Mouse (Mus musculus) v-Abl transformed pro-B cells (cell line): Measurements from ENCODE around the gene Cnih3.

Experiments
- in situ Hi-C, 2 experiments: fragments of 400-800 bp; cut with MboI; formaldehyde crosslinking; loops; one replicate each; pipeline ENCODE4 v1.15.1; 2025; ENCODE audit not compliant: unreplicated experiment in 2 of 2

The Cnih3 gene

DNA sequence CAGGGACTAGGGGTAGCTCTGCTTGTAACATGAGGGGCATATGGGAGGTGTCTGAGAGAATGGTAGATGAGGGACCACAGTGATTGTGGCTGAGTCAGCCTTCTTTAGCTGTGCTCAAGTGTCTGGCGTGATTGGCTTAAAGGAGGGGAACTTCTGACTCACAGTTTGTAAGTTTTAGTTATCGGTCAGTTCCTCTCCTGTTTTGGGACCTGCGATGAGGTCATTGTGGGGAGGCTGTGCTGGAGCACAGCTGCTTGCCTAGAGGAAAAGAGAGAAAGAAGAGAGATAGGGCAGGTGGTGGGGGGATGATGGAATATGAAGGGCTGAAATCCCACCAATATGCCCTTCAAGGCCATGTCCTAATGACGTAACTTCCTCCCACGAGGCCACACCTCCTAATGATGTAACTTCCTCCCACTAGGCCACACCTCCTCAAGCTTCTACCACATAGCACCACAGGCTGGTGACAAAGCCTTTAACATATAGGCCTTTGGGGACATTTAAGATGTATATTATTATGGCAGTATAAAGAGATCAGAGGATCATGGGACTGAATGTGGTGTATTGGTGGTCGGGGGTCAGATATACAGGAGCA lies 42.9 kb downstream of the Cnih3 start:
- in situ Hi-C loops: no loop called here

DNA sequence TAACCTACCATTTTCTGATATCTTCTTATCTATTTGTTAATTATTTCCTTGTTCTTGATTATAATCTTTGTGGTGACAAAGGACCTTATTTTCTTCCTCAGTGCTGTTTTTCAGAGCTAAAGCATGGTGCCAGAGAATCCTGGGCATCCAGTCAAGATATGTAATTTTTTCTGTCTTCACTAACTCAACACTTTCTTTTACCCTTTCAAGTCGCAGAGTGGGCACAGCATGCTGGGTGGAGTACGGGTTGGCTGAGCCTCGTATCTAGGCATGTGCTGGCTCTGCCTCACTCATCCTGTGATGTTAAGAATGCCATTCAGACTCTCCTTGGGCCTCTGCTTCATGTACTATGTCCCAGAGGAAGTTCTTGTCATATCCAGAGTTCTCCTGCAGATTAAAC lies 46.8 kb downstream of the Cnih3 start:
- in situ Hi-C loops: no loop called here

DNA sequence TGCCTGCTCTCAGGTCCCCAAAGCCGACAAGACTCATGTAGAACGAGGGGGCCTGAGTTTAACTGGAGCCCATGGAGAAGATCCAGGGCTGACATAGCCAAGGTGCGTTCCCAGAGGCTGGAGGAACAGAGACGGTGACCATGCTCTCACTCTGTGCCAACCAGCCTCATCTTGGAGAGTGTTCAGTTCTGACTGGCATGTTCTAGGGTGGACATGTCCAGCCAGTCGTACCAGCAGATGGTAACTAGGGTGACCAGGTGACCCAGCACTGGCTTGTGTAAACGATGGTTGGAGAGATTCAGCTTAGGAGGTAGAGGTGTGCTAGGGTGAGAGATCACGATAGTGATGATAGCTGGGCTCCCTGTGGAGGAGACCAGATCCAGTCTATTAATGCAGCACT lies 50.6 kb downstream of the Cnih3 start:
- in situ Hi-C loops: no loop called here

DNA sequence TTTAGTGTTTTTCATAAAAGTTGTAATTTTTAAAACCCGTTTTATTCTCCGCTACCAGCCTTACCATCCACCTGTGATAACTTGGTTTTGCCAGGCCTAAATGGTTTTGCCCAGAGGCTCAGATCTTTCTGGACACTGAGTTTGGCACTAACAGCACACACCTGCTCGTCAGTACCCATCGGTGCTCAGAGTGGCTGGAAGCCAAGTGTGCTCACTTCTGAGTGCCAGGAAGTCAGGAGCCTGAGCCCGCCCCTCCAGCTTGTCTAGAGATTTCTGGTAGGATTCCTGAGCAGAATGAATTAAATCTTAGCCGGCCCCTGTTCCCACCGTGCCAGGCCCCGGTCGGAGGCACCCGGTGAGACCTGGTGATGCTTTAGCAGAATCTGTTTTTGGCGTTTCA lies 54.9 kb downstream of the Cnih3 start:
- in situ Hi-C loops: no loop called here

DNA sequence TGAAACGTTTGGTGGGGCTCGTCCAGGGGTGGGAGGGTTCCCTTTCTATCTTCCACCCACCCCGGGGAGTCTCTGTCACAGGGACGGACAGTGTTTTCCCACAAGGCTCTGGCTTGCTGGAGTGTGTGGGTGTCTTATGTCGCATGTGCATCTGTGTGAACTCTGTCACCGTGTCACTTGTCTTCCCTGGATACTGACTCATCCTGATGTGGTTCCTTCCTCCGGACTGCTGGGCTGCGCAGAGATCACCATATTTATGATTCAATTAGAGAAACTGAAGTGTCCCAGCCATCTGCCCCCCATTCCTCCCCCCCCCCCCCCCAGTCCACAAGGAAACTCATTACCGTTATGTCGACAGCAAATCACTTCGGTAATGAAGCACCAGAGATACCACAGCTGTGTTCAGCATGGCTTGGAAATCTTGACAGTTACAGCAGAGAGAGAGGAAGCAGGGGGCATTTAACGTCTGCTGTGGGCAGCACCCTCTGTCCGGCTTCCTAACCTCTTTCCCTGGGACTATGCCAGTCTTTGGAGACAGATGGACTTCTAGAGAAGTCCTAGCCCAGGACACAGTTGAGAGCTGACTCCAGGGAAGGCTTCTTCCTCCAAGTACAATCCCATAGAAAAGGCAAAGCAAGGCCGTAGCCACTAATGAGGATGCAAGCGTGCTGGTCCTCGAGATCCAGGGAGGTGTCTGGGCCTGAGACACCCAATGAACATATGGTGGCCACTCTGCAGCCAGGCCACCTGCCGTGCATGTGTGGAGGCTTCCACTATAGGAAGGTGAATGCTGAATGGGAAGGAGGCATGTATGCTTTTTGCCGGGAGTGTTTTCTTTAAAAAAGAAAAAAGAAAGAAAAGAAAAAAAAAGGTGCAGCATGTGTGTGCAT lies 55.9 kb downstream of the Cnih3 start:
- in situ Hi-C loops: no loop called here

DNA sequence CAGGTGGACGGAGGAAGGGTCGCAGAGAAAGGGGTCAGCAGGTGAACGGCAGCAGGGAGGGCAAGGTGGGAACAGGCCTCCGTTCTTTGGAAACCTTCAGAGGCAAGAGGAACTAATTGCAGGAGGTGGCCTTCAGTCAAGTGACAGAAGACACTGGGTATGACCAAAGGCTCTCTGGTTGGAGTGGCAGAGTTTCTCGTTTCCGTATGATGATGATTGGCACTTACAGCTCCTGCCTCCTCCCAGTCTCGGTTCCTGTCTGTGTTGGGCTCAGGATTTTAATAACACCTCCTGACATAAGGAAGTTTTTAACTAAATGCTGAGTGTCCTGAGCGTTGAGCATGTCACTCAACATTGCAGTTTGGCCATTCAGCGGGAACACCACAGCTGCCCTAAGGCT lies 57.3 kb downstream of the Cnih3 start:
- in situ Hi-C loops: no loop called here

DNA sequence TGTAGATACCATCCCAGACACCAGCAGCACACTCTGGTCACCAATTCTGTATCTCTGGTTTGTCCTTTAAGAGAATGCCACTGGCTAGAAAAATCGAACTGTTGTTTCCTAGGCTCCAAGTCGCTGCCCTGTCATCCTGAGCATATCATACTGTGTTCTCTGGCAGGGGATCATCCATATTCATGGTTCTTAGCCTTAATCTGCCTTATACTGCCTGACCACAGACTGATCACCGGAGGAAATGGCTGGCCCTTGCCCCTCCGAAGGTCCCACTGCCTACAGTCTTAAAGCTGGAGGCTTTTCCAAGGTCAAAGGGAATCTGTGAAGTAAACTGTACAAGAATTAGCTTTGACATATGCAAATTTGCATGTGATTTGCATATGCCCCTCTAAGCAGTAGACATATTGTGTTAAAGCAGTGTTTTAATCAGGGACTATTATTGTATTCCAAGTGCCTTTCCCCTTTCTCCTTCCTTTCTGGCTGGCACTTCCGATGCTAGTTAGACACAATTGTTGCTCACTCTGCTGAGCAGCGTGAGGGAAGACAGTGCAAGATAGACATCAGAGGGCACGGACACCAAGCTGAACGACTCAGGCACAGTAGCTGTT lies 58.3 kb downstream of the Cnih3 start:
- in situ Hi-C loops: no loop called here

DNA sequence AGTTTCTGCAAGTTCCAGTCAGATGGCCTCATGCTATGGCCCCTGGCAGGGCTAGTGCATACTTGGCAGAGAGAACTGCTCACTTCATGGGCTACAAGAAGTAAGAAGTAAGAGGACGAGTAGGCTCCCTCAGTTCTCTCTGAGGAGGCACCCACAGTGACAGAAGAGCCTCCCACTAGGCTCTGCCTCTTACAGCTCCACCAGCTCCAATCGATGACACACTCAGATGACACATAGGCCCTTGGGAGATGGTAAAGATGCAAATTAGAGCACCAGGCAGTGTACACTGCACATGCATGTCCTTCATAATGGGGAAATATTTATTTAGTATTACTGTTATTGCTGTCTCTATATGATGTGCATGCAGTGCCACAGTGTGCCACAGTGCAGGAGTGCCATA lies 62.6 kb downstream of the Cnih3 start:
- in situ Hi-C loops: no loop called here

DNA sequence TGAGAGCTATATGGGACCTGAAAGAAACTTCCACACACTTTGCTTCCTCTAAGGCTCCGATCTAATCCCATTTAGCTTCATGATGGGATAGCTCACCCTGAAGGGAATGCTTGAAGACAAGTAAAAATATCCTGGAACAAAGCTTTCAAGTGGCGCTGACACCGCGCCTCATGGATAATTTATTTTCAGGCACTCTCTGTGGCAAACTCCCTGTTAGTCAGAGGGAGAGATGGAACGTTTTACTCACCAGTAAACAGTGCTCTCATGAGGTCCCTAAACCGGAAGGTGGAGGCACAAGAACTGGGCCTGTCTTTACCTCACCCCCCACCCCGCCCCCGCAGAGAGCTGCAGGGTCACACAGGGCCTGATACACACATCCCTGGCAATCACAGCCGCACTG lies 64.4 kb downstream of the Cnih3 start:
- in situ Hi-C loops: no loop called here

DNA sequence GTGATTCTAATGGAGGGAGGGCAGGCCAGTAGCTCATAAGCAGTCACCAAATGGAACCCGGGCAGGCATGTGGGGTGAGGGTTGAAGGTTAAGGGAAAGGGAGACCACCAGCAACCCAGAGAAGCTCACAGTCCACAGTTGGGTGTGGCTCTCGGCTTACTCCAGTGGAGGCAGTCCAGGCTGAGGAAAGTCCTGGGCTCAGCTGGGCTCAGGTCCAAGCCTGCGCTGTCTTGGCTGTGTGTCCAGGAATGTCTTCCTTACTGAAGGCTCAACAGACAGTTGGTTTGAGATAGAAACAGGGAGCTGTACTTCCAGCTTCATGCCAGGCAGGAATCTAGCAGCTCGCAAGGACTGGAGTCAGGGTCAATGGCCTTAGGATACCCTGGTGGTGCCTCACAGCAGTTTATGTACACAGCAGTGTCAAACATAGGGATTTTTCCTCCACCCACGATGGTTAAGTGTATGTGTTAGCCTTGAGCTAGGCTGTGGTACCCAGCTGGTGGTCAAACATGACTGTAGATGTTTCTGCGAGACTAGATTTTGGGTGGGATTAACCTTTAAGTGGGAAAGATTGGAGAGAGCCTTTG lies 65.6 kb downstream of the Cnih3 start:
- in situ Hi-C loops: no loop called here

DNA sequence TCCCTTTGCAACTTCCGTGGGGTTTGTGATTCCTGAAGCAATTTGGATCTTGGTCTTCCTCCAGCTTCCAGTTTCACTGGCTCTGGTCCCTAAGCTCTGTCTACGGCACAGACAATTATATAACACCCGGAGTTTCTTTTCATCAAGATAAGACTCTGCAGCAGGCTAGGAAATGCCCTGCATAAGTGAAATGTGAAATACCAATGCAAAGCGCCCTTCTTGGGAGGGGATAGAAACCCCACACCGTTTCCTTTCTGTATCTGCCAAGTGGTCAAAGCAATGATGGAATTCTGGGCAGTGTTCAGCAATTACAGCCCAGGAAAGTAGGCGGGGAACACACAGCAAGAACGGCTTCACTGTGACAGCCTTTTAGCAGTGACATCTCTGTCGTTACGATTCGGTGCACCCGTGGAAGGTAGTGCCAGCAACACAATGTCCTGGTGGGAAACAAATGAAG lies 67.7 kb downstream of the Cnih3 start:
- in situ Hi-C loops: no loop called here

DNA sequence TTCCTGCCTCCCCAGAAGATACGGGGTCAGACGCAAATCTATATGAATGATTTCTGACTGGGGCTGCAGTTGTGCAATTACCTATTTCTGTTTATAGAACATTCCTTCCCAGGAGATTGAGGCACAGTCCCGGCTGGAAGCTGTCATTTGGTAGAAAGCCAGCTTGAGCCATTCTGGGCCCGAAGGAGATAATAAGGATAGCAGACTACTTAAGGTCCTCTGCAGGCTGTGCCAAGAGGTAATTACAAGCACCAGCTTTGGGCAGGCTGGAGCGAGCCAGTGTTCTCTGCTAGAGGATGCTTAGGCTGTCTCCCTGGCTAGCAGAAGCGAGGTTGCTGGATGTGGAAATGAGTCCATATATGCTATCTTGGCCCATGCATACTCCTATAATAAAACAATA lies 70.4 kb downstream of the Cnih3 start:
- in situ Hi-C loops: no loop called here

DNA sequence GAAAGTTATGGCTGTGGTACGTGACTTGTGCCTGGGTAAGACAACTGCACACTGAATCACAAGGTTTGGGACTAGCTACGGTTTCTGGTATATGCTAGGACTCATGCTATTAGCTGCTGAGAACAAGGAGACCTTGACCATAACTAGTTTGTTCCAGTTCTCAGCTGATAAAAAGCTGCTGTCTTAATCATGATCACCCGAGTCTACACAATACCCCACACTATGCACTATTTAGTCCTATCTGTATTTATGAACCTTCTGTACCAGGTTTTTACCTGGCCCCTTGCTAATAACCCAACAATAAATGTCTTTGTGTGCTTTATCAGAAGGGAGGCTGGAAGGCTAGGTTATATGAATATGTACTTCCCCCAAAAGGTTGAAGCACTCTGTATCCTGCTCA lies 72.5 kb downstream of the Cnih3 start:
- in situ Hi-C loops: no loop called here

DNA sequence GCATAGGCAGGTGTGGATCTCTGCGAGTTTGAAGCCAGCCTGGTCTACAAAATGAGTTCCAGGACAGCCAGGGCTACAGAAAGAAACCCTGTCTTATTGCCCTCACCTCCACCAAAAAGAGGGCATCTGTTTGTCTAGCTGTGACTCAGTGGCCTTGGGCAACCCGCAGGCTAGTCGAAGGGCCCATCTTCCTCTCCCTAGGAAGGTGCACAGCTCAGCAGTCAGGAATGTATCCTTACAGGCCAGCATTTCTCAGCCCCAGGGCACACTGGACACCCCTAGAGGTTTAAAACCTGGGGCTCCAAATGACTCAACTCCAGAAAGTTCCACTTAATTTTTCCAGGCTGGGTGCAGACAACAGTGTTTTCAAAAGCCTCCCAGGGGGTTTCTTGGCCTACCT lies 73.0 kb downstream of the Cnih3 start:
- in situ Hi-C loops: no loop called here

DNA sequence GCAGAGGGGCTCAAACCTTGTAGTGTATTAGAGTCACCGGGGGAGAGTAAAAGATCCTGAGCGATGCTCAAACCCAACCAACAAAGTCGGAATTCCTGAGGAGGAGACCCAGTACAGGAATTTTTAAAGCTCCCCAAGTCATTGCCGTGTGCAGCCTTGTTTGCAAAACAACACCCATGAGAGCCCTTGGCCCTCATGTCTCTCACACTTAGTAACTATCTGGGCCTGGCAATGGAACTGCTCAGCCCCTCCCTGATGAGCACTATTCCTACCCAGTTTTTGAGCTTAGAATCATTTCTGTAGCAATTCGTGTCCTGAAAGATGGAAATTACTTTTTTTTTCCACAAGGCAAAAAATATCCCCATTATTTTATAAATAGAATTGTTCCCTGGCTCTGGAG lies 74.0 kb downstream of the Cnih3 start:
- in situ Hi-C loops: no loop called here

DNA sequence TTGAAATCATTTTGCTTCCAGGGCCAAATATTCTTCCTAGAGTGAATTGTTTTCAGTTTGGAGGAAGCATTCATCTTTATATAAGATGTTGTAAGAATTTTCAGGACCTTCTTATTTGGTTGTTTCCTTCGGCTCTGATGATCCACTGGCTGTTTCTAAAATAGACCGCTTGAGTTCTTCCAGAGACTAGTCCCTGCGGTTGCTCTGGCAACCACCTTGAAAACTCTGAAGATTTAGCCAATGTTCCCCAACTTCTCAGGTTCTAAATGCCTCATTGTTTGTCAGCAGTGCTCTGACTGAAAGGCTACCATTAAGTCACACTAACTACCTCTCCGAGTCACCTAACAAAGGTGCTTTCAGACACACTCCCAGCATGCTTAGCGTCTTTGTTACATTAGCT lies 80.8 kb downstream of the Cnih3 start:
- in situ Hi-C loops: no loop called here

DNA sequence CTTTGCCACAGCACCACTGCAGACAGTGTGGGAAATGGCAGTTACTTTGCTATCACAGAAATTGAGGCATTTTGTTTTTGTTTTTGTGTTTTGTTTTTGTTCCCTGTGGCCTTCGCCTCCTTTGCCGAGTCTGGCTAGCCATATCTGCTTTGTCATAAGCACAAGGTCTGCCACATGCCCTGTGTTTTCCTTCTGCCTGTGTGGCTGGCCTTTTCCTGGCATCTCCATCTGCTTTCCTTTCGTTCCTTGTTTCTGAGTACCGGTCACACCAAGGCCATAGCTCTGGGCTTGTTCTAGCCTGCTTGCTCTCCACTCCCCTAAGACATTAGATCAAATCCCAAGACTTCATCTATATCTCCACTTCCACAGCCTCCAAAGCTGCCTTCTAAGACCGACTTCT lies 83.0 kb downstream of the Cnih3 start:
- in situ Hi-C loops: no loop called here

DNA sequence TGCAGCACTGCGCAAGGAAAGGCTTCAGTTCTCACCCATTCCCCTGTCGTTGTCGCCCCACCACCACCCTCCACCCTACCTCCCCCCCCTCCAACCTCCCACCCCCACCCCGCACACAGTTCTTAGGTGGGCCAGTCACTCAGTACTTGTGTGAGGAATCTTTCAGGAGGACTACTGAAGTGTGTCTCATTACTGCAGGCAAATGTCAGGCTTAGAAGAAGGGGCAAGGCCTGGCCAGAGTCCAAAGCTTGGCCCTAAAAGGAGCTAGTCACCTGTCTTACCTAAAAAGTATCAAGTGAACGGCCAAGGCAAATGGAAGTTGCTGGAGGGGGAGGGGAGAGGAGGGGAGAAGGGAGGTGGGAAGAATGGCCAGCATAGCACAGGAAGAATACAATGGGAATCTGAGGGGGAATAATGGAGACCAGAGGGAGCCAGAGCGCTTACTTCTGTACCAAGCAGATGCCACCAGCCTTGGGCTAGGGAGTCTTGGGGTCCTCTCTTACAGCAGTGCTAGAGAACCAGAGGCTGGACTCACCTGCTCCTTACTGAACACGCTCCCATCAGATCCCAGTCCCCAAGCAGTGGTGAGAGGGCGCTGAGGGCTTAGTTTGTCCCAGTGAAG lies 88.7 kb downstream of the Cnih3 start:
- in situ Hi-C loops: no loop called here

DNA sequence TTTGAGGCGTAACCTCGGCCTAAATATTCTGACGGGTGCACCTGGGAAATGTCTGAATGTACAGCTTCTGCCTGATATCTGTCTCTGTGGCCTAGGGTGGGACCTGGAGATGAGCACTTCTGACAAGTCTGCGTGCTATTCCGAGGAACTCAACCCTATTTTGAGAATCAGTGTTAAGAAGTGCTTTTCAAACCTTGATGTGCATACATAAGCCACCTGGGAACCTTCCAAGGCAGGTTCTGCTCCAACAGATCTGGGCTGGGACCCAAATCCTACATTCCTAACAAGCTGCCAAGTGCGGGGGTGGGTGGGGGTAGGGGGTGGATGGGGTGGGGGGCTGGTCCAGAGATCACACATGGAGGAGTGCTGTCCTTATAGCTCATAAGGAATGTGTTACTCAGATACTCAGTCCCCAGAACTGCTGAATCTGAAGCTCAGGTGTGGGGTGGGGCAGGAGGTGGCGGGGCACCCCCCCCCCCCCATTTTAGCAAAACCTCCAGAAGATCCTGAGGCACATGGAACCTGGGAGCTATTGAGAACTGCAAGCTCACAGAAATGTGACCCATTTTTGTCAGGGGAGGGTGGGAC lies 89.3 kb downstream of the Cnih3 start:
- in situ Hi-C loops: no loop called here

DNA sequence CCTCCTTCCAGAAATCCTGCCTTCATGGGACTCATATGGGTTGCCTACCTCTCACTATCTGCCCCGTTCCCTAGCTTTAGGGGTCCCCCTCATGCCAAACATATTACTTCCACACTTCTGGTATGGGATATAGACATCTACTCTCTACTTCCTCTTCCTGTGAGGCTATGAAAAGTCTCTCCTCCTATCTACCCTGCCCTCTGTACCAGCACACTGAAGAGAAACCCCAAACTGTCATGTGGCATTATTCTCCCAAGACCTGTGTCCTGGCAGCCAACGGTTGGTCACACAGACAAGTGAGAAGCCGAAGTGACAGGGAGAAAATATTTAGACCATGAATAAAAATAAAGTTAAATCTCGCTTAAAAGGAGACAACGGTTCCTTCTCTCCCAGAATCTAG lies 92.6 kb downstream of the Cnih3 start:
- in situ Hi-C loops: no loop called here
